Mouse (Mus musculus) midbrain, embryonic 12.5 days (tissue): Measurements from ENCODE around the gene Pbx2. TPM values are rescaled to one million over a fixed set of nuclear protein-coding genes. Genes with fewer than 3 reads are reported as not detected.
"Not testable (repeated sequence)": the region's sequence is repeated elsewhere in the genome, so short reads cannot be mapped to it uniquely, and the experiment has no call there.

Experiments used
- ATAC-seq: fragments of 200-750 bp; cut with Nextera tagmentation; 2 replicates; pipeline ENCODE4 v1.8.0; 2017; ENCODE audit warnings: low read depth, moderate TSS enrichment, moderate library complexity; ENCODE audit not compliant: low FRiP score
- H3K27ac ChIP-seq: fragments of 300-500 bp; sonication (generic); replicated peaks from 2 replicates; pipeline ENCODE4 v1.5.1; 2016; ENCODE audit warnings: mild to moderate bottlenecking
- H3K27me3 ChIP-seq: fragments of 300-500 bp; sonication (generic); 2 replicates; pipeline ENCODE4 v1.6.1; 2016; ENCODE audit warnings: mild to moderate bottlenecking
- H3K36me3 ChIP-seq: fragments of 300-500 bp; sonication (generic); 2 replicates; pipeline ENCODE4 v1.6.1; 2016
- H3K4me1 ChIP-seq: fragments of 300-500 bp; sonication (generic); 2 replicates; pipeline ENCODE4 v1.6.1; 2016
- H3K4me2 ChIP-seq: fragments of 300-500 bp; sonication (generic); replicated peaks from 2 replicates; pipeline ENCODE4 v1.6.1; 2016; ENCODE audit warnings: mild to moderate bottlenecking, moderate library complexity
- H3K4me3 ChIP-seq: fragments of 300-500 bp; sonication (generic); 2 replicates; pipeline ENCODE4 v1.5.1; 2016; ENCODE audit warnings: mild to moderate bottlenecking
- H3K9ac ChIP-seq: fragments of 300-500 bp; sonication (generic); replicated peaks from 2 replicates; pipeline ENCODE4 v1.6.1; 2016; ENCODE audit warnings: mild to moderate bottlenecking, moderate library complexity
- H3K9me3 ChIP-seq: fragments of 300-500 bp; sonication (generic); 2 replicates; pipeline ENCODE4 v1.6.1; 2016; ENCODE audit warnings: mild to moderate bottlenecking
- WGBS: fragments of 180-500 bp; shearing (Covaris S2); methylation state at CpG from one replicate; pipeline ENCODE4 v1.1.7; 2016; 5-methylcytosine and 5-hydroxymethylcytosine counted together
- polyA plus RNA-seq: library from polyadenylated mRNA; unstranded; fragments of >200 nt; fragmentation: Nextera tagmentation; extraction: Ambion mirVana; gene quantifications from 2 replicates; pipeline ENCODE4 v1.2.1, GENCODE M21; 2016

The Pbx2 gene
- 20.8 and 22.5 TPM in 2 replicates for polyA plus RNA-seq

- ATAC-seq, result peak; percentile 13
- Histone ChIP-seq H3K27me3 (no peaks in the 10 kb centered on the region), H3K9ac (peak within 1 kb of the TSS; percentile 99), H3K4me3 (peak within 1 kb of the TSS; percentile 89), H3K4me2 (peak within 1 kb of the TSS; percentile 87), H3K4me1 (peaks cover 79% of the 10 kb centered on the region), H3K27ac (peak within 1 kb of the TSS; percentile 99), H3K9me3 (no peaks in the 10 kb centered on the region), H3K36me3 (peaks cover 21% of the 10 kb centered on the region)
- 1% methylated on average over 21 of the region's 21 CpGs for WGBS
Measured at GRCm38 (mm10) chr17:34591029-34591993, at the start of gene Pbx2. TSS of gene Pbx2 (plus strand) at chr17:34591266.

- 93% methylated on average over 13 of the region's 13 CpGs for whole genome bisulfite sequencing
- not testable (repeated sequence) for ATAC-seq, H3K9ac ChIP-seq, H3K4me1 ChIP-seq, H3K9me3 ChIP-seq, H3K4me3 ChIP-seq, H3K4me2 ChIP-seq, H3K27ac ChIP-seq, H3K36me3 ChIP-seq, H3K27me3 ChIP-seq
Measured at GRCm38 (mm10) chr17:34543567-34543966, 47.5 kb upstream of the Pbx2 start.

- Histone ChIP-seq H3K36me3 (no peaks in the 10 kb centered on the region), H3K9me3 (no peaks in the 10 kb centered on the region), H3K9ac (no peak overlapping the region), H3K27me3 (0 out of 2 replicates have a peak, but pooled peaks cover 2% of the 10 kb centered on the region), H3K4me2 (no peak overlapping the region), H3K27ac (no peak overlapping the region), H3K4me3 (no peak overlapping the region), H3K4me1 (no peaks in the 10 kb centered on the region)
- no peak for ATAC-seq
- 90% methylated on average over 1 of the region's 1 CpGs for WGBS
Measured at GRCm38 (mm10) chr17:34546797-34547196, 44.3 kb upstream of the Pbx2 start.

- no peak overlapping the region for H3K27ac ChIP-seq
- H3K36me3 ChIP-seq, result no peaks in the 10 kb centered on the region
- no peak for ATAC-seq
- H3K4me2 ChIP-seq, result no peak overlapping the region
- no peak overlapping the region for H3K4me3 ChIP-seq
- H3K9ac ChIP-seq, result no peak overlapping the region
- WGBS, result 89% methylated on average over 4 of the region's 4 CpGs
- H3K27me3 ChIP-seq, result 0 out of 2 replicates have a peak, but pooled peaks cover 4% of the 10 kb centered on the region
- H3K4me1 ChIP-seq, result no peaks in the 10 kb centered on the region
- no peaks in the 10 kb centered on the region for H3K9me3 ChIP-seq
Measured at GRCm38 (mm10) chr17:34547601-34548000, 43.5 kb upstream of the Pbx2 start.

- Histone ChIP-seq H3K36me3 (no peaks in the 10 kb centered on the region), H3K27me3 (0 out of 2 replicates have a peak, but pooled peaks cover 4% of the 10 kb centered on the region), H3K9me3 (no peaks in the 10 kb centered on the region), H3K4me2 (no peak overlapping the region), H3K4me1 (no peaks in the 10 kb centered on the region), H3K9ac (no peak overlapping the region), H3K27ac (no peak overlapping the region), H3K4me3 (no peak overlapping the region)
- WGBS, result 97% methylated on average over 3 of the region's 3 CpGs
- no peak for ATAC-seq
Measured at GRCm38 (mm10) chr17:34549156-34549555, 41.9 kb upstream of the Pbx2 start.

GRCm38 (mm10) chr17:34549843-34550242 lies 41.2 kb upstream of the Pbx2 start:
- WGBS, result 82% methylated on average over 2 of the region's 2 CpGs
- no peak overlapping the region for H3K9ac ChIP-seq
- no peak for ATAC-seq
- H3K36me3 ChIP-seq, result no peaks in the 10 kb centered on the region
- no peak overlapping the region for H3K4me2 ChIP-seq
- H3K27me3 ChIP-seq, result 0 out of 2 replicates have a peak, but pooled peaks cover 4% of the 10 kb centered on the region
- H3K9me3 ChIP-seq, result no peaks in the 10 kb centered on the region
- no peak overlapping the region for H3K27ac ChIP-seq
- no peak overlapping the region for H3K4me3 ChIP-seq
- no peaks in the 10 kb centered on the region for H3K4me1 ChIP-seq

- no peak overlapping the region for H3K4me2 ChIP-seq
- H3K36me3 ChIP-seq, result no peaks in the 10 kb centered on the region
- H3K9ac ChIP-seq, result no peak overlapping the region
- H3K4me3 ChIP-seq, result no peak overlapping the region
- no peak overlapping the region for H3K27ac ChIP-seq
- H3K9me3 ChIP-seq, result no peaks in the 10 kb centered on the region
- H3K27me3 ChIP-seq, result peaks cover 7% of the 10 kb centered on the region; the same call in 1 of the 2 replicates
- WGBS, result 25% methylated on average over 5 of the region's 5 CpGs
- ATAC-seq, result no peak
- H3K4me1 ChIP-seq, result no peaks in the 10 kb centered on the region
Measured at GRCm38 (mm10) chr17:34555483-34555882, 35.6 kb upstream of the Pbx2 start.

- Histone ChIP-seq H3K4me2 (no peak overlapping the region), H3K4me1 (no peaks in the 10 kb centered on the region), H3K4me3 (no peak overlapping the region), H3K27ac (no peak overlapping the region), H3K9ac (no peak overlapping the region), H3K9me3 (no peaks in the 10 kb centered on the region), H3K27me3 (peaks cover 7% of the 10 kb centered on the region; the same call in 1 of the 2 replicates), H3K36me3 (no peaks in the 10 kb centered on the region)
- WGBS, result 82% methylated on average over 8 of the region's 8 CpGs
- no peak for ATAC-seq
Measured at GRCm38 (mm10) chr17:34556406-34556805, 34.7 kb upstream of the Pbx2 start.

- Histone ChIP-seq H3K27ac (no peak overlapping the region), H3K9ac (no peak overlapping the region), H3K9me3 (no peaks in the 10 kb centered on the region), H3K36me3 (no peaks in the 10 kb centered on the region), H3K4me2 (no peak overlapping the region), H3K4me3 (no peak overlapping the region), H3K4me1 (no peaks in the 10 kb centered on the region), H3K27me3 (peaks cover 3% of the 10 kb centered on the region; the same call in 1 of the 2 replicates)
- 77% methylated on average over 11 of the region's 11 CpGs for WGBS
- no peak for ATAC-seq
Measured at GRCm38 (mm10) chr17:34557411-34557810, 33.7 kb upstream of the Pbx2 start.

- Histone ChIP-seq H3K27me3 (peaks cover 3% of the 10 kb centered on the region; the same call in 1 of the 2 replicates), H3K4me2 (no peak overlapping the region), H3K9ac (no peak overlapping the region), H3K27ac (no peak overlapping the region), H3K36me3 (no peaks in the 10 kb centered on the region), H3K4me3 (no peak overlapping the region), H3K9me3 (no peaks in the 10 kb centered on the region), H3K4me1 (peaks cover 3% of the 10 kb centered on the region; the same call in 1 of the 2 replicates)
- WGBS, result 92% methylated on average over 7 of the region's 7 CpGs
- ATAC-seq, result no peak
Measured at GRCm38 (mm10) chr17:34559116-34559515, 31.9 kb upstream of the Pbx2 start.

GRCm38 (mm10) chr17:34559895-34560294 lies 31.2 kb upstream of the Pbx2 start:
- H3K4me2 ChIP-seq, result no peak overlapping the region
- WGBS, result 27% methylated on average over 15 of the region's 15 CpGs
- H3K4me1 ChIP-seq, result peaks cover 5% of the 10 kb centered on the region; the same call in 1 of the 2 replicates
- no peak for ATAC-seq
- no peak overlapping the region for H3K9ac ChIP-seq
- no peak overlapping the region for H3K4me3 ChIP-seq
- H3K27me3 ChIP-seq, result peaks cover 3% of the 10 kb centered on the region; the same call in 1 of the 2 replicates
- H3K36me3 ChIP-seq, result no peaks in the 10 kb centered on the region
- H3K9me3 ChIP-seq, result no peaks in the 10 kb centered on the region
- no peak overlapping the region for H3K27ac ChIP-seq

GRCm38 (mm10) chr17:34560438-34560837 lies 30.6 kb upstream of the Pbx2 start:
- Histone ChIP-seq H3K4me2 (no peak overlapping the region), H3K36me3 (no peaks in the 10 kb centered on the region), H3K27ac (no peak overlapping the region), H3K9me3 (no peaks in the 10 kb centered on the region), H3K9ac (no peak overlapping the region), H3K27me3 (peaks cover 3% of the 10 kb centered on the region; the same call in 1 of the 2 replicates), H3K4me3 (no peak overlapping the region), H3K4me1 (peaks cover 5% of the 10 kb centered on the region; the same call in 1 of the 2 replicates)
- no peak for ATAC-seq
- 91% methylated on average over 6 of the region's 6 CpGs for WGBS
